2 mouse cellular contexts compared by ENCODE assay signal in genomic region chr4:50346691-50347090, GRCm38 (mm10).
DNase-seq lines count a peak whose midpoint lies in the region; TF ChIP-seq lines count a peak whose summit lies in the region.
"Not testable (repeated sequence)": the region's sequence is repeated elsewhere in the genome, so short reads cannot be mapped to it uniquely, and the experiment has no call there.

No protein-coding gene starts in this region.

- H3K79me2 ChIP-seq in liver, adult 2 months (ENCODE audit: control insufficient read depth, insufficient read depth, low read length), result not testable (repeated sequence)

- not testable (repeated sequence) for H3K36me3 ChIP-seq in liver, adult 2 months (ENCODE audit: control insufficient read depth, insufficient read depth, low read length)

- H3K4me3 ChIP-seq in liver, adult 2 months (ENCODE audit: insufficient read depth, low read depth, low read length), result not testable (repeated sequence)

- not testable (repeated sequence) for H3K27ac ChIP-seq in liver, adult 2 months (replicated peaks; ENCODE audit: insufficient read depth, low read depth, low read length)

- TF ChIP-seq POLR2A in liver, adult 2 months (IDR thresholded peaks at IDR 0.05; ENCODE audit: extremely low read depth, insufficient read depth, low read length), result not testable (repeated sequence)

- not testable (repeated sequence) for TF ChIP-seq CTCF in liver, adult 2 months (IDR thresholded peaks at IDR 0.05; ENCODE audit: low read depth, low read length)

- H3K27me3 ChIP-seq in liver, adult 2 months (ENCODE audit: control insufficient read depth, insufficient read depth, low read length), result not testable (repeated sequence)

- WGBS in liver, adult 2 months, result 87% methylated on average over 3 of the region's 3 CpGs

- H3K4me1 ChIP-seq in liver, adult 2 months (ENCODE audit: control insufficient read depth, insufficient read depth, low read length), result not testable (repeated sequence)

- DNase-seq in adipocyte (ENCODE audit: low spot score), result peak; percentile 74
- DNase-seq in liver, adult 2 months (ENCODE audit: extremely low read depth, low read depth, low spot score), result peak; percentile 73

- not testable (repeated sequence) for H3K9ac ChIP-seq in liver, adult 2 months (ENCODE audit: low read depth, low read length)
